ENCODE assay signal across 17 mouse cellular contexts in genomic region chr5:13421276-13421925, GRCm38 (mm10).
DNase-seq lines count a peak whose midpoint lies in the region; ATAC-seq and TF ChIP-seq lines count a peak whose summit lies in the region.
"Had no signal": no experiment of that assay in that cellular context is flagged by ENCODE, and none has a peak within 500 bp of the region (broad histone marks: within the 10 kb centered on the region; RNA-seq: fewer than 3 reads in every experiment).

No protein-coding gene starts in this region.

- H3K27me3 ChIP-seq in forebrain, embryonic 14.5 days (replicated peaks; ENCODE audit: control insufficient read depth, insufficient read depth, low read length): no peaks in the 10 kb centered on the region
- H3K27me3 ChIP-seq in forebrain, embryonic 11.5 days (ENCODE audit: control insufficient read depth, insufficient read depth, low read length): no peaks in the 10 kb centered on the region
- no peaks in the 10 kb centered on the region for H3K27me3 ChIP-seq in forebrain, postnatal 0 days (ENCODE audit: insufficient read depth, low read length)
- H3K27me3 ChIP-seq: heart, embryonic 12.5 days; Patski had no signal

- peak; percentile 86 for DNase-seq in forebrain, embryonic 14.5 days (ENCODE audit: low spot score)
- DNase-seq in forebrain, embryonic 11.5 days (ENCODE audit: low spot score): no peak
- peak in 1 of 2 experiments; percentile 39 for DNase-seq in layer of hippocampus, adult 2 months (ENCODE audit: low spot score in 2 of 2)
- no peak for DNase-seq in layer of hippocampus, postnatal 25 days (ENCODE audit: extremely low spot score in 1 of 2, low spot score in 1 of 2)
- peak; percentile 81 for DNase-seq in brain, adult 2 months (ENCODE audit: low read depth, low spot score)
- peak; percentile 80 for DNase-seq in forebrain, postnatal 0 days
- no peak for DNase-seq in kidney, postnatal 14 days
- DNase-seq: adrenal gland, postnatal 14 days; left cerebral cortex, postnatal 4 days; lung, adult 18-20 months; lung, postnatal 4 days had no signal

- no peaks in the 10 kb centered on the region for H3K9me3 ChIP-seq in forebrain, embryonic 14.5 days (replicated peaks; ENCODE audit: control insufficient read depth, low read length)
- no peaks in the 10 kb centered on the region for H3K9me3 ChIP-seq in forebrain, embryonic 11.5 days (ENCODE audit: control insufficient read depth, low read length)
- H3K9me3 ChIP-seq in forebrain, postnatal 0 days (ENCODE audit: low read length): no peaks in the 10 kb centered on the region
- H3K9me3 ChIP-seq: heart, embryonic 12.5 days; midbrain, embryonic 10.5 days had no signal

- H3K4me2 ChIP-seq in forebrain, embryonic 14.5 days (ENCODE audit: low read length): no peak overlapping the region
- H3K4me2 ChIP-seq in forebrain, embryonic 11.5 days (ENCODE audit: low read depth, low read length, severe bottlenecking): no peak overlapping the region
- H3K4me2 ChIP-seq in forebrain, postnatal 0 days (ENCODE audit: low read depth): no peak overlapping the region
- H3K4me2 ChIP-seq: heart, embryonic 12.5 days had no signal

- peak; percentile 95 for ATAC-seq in forebrain, embryonic 14.5 days
- no peak for ATAC-seq in forebrain, embryonic 11.5 days (replicated peaks; ENCODE audit: low FRiP score)
- peak; percentile 93 for ATAC-seq in forebrain, postnatal 0 days
- ATAC-seq: activated CD4-positive, CD25-positive, alpha-beta regulatory T cell, adult 4 months; intestine, postnatal 0 days; Patski had no signal

- no peaks in the 10 kb centered on the region for H3K36me3 ChIP-seq in forebrain, embryonic 14.5 days (ENCODE audit: control insufficient read depth, insufficient read depth, low read length)
- no peaks in the 10 kb centered on the region for H3K36me3 ChIP-seq in forebrain, embryonic 11.5 days (ENCODE audit: control insufficient read depth, insufficient read depth, low read length)
- H3K36me3 ChIP-seq in forebrain, postnatal 0 days (ENCODE audit: insufficient read depth): no peaks in the 10 kb centered on the region
- H3K36me3 ChIP-seq: midbrain, embryonic 10.5 days had no signal

- no peak for TF ChIP-seq CTCF in layer of hippocampus, adult 2 months (conservative IDR thresholded peaks at IDR 0.05)
- no peak for TF ChIP-seq CTCF in forebrain, postnatal 0 days (IDR thresholded peaks at IDR 0.05; ENCODE audit: low read depth)

- no peak overlapping the region for H3K9ac ChIP-seq in forebrain, embryonic 14.5 days (ENCODE audit: low read length)
- no peak overlapping the region for H3K9ac ChIP-seq in forebrain, embryonic 11.5 days (ENCODE audit: low read length)
- H3K9ac ChIP-seq in forebrain, postnatal 0 days: no peak overlapping the region
- H3K9ac ChIP-seq: heart, embryonic 12.5 days had no signal

- 0 out of 2 replicates have a peak overlapping the region, but pooled peaks have one; percentile 15 for H3K27ac ChIP-seq in forebrain, embryonic 14.5 days (ENCODE audit: low read depth, low read length)
- H3K27ac ChIP-seq in forebrain, embryonic 11.5 days (ENCODE audit: low read depth, low read length): no peak overlapping the region
- 0 out of 2 replicates have a peak overlapping the region, but pooled peaks have one; percentile 11 for H3K27ac ChIP-seq in layer of hippocampus, adult 2 months
- H3K27ac ChIP-seq in forebrain, postnatal 0 days (ENCODE audit: low read depth, low read length): peak overlapping the region; percentile 46; the same call in 1 of the 2 replicates
- H3K27ac ChIP-seq: midbrain, embryonic 10.5 days had no signal

- WGBS in forebrain, embryonic 14.5 days: 26% methylated on average over 5 of the region's 5 CpGs
- WGBS in forebrain, embryonic 11.5 days: 69% methylated on average over 5 of the region's 5 CpGs
- 23% methylated on average over 5 of the region's 5 CpGs for WGBS in forebrain, postnatal 0 days

- 0 out of 2 replicates have a peak, but pooled peaks cover 3% of the 10 kb centered on the region for H3K4me1 ChIP-seq in forebrain, embryonic 14.5 days (ENCODE audit: control insufficient read depth, insufficient read depth, low read length)
- H3K4me1 ChIP-seq in forebrain, embryonic 11.5 days (replicated peaks; ENCODE audit: control insufficient read depth, insufficient read depth, low read length): peaks cover 3% of the 10 kb centered on the region; the same call in 1 of the 2 replicates
- no peaks in the 10 kb centered on the region for H3K4me1 ChIP-seq in forebrain, postnatal 0 days (ENCODE audit: insufficient read depth)
- H3K4me1 ChIP-seq: heart, embryonic 12.5 days had no signal

- no peak overlapping the region for H3K4me3 ChIP-seq in forebrain, embryonic 14.5 days (ENCODE audit: low read depth, low read length)
- no peak overlapping the region for H3K4me3 ChIP-seq in forebrain, embryonic 11.5 days (ENCODE audit: low read depth, low read length)
- H3K4me3 ChIP-seq in layer of hippocampus, adult 2 months: no peak overlapping the region
- no peak overlapping the region for H3K4me3 ChIP-seq in forebrain, postnatal 0 days (ENCODE audit: low read depth, low read length)
- H3K4me3 ChIP-seq: erythroblast, embryonic 14.5 days; heart, embryonic 12.5 days; midbrain, embryonic 10.5 days had no signal

Comparison
In these comparisons a context has a peak if more than half of its experiments do, and no peak if none do; other contexts are left out.
1. DNase-seq: peak in forebrain, embryonic 14.5 days (single experiment), brain, adult 2 months (single experiment) and forebrain, postnatal 0 days (single experiment); none in forebrain, embryonic 11.5 days (single experiment), layer of hippocampus, postnatal 25 days (0 of 2) and kidney, postnatal 14 days (single experiment).